Mouse (Mus musculus) bone marrow, adult 2 months (tissue): ENCODE data around the gene Bad. TPM values are rescaled to one million over a fixed set of nuclear protein-coding genes. Genes with fewer than 3 reads are reported as not detected.
"Not testable (repeated sequence)": the region's sequence is repeated elsewhere in the genome, so short reads cannot be mapped to it uniquely, and the experiment has no call there.

Source experiments
- H3K27ac ChIP-seq: fragments of 200-500 bp; 2 replicates; pipeline ENCODE4 v1.5.1; 2012; ENCODE audit warnings: low read depth, mild to moderate bottlenecking, control low read depth, inconsistent platforms, low read length; ENCODE audit not compliant: control insufficient read depth, poor library complexity, insufficient read depth
- H3K4me1 ChIP-seq: fragments of 200-500 bp; 2 replicates; pipeline ENCODE4 v1.6.1; 2011; ENCODE audit warnings: low read length; ENCODE audit not compliant: control insufficient read depth, insufficient read depth
- H3K4me3 ChIP-seq: fragments of 200-500 bp; replicated peaks from 2 replicates; pipeline ENCODE3; 2011; ENCODE audit warnings: mild to moderate bottlenecking, low read depth, low read length, control low read depth; ENCODE audit not compliant: control insufficient read depth
- CTCF ChIP-seq: fragments of 200-500 bp; IDR thresholded peaks from 2 replicates; pipeline ENCODE4 v1.5.1; 2011; ENCODE audit warnings: low read length, control low read depth; ENCODE audit not compliant: control insufficient read depth, insufficient read depth
- POLR2A ChIP-seq: fragments of 200-500 bp; IDR thresholded peaks from 2 replicates; pipeline ENCODE4 v1.6.1; 2011; ENCODE audit warnings: low read depth, mild to moderate bottlenecking, control low read depth, low read length, borderline replicate concordance; ENCODE audit not compliant: control insufficient read depth
- WGBS: fragments of 180-500 bp; shearing (Covaris S2); methylation state at CpG from one replicate; pipeline ENCODE4 v1.1.7; 2018; 5-methylcytosine and 5-hydroxymethylcytosine counted together
- polyA plus RNA-seq: library from polyadenylated mRNA; stranded (reverse); fragments of >200 nt; gene quantifications from 2 replicates; pipeline ENCODE4 v1.2.4, GENCODE M21; 2011; ENCODE audit warnings: low replicate concordance; ENCODE audit not compliant: missing spikeins, insufficient read depth, insufficient read length

The Bad gene
- polyA plus RNA-seq, result 15.4 and 20.4 TPM in 2 replicates

- peak within 1 kb of the TSS; percentile 100 for H3K4me3 ChIP-seq
- TF ChIP-seq POLR2A (peak; percentile 35; the same call in 1 of the 2 replicates), CTCF (no peak)
- peaks cover 1% of the 10 kb centered on the region; the same call in 1 of the 2 replicates for H3K4me1 ChIP-seq
- H3K27ac ChIP-seq, result peak within 1 kb of the TSS; percentile 90
- under 1% methylated on average over 83 of the region's 83 CpGs for WGBS
Measured at GRCm38 (mm10) chr19:6941372-6942248, at the start of gene Bad. Gene Bad (plus strand): TSS chr19:6941861.

GRCm38 (mm10) chr19:6892512-6892911, 49.1 kb upstream of the Bad start:
- 73% methylated on average over 4 of the region's 4 CpGs for WGBS
- no peak overlapping the region for H3K4me3 ChIP-seq
- H3K27ac ChIP-seq, result no peak overlapping the region
- TF ChIP-seq POLR2A (no peak), CTCF (no peak)
- H3K4me1 ChIP-seq, result no peaks in the 10 kb centered on the region

- 89% methylated on average over 14 of the region's 14 CpGs for WGBS
- Histone ChIP-seq H3K4me1 (no peaks in the 10 kb centered on the region), H3K4me3 (no peak overlapping the region), H3K27ac (no peak overlapping the region)
- TF ChIP-seq CTCF, result no peak
- TF ChIP-seq POLR2A, result no peak
Measured at GRCm38 (mm10) chr19:6893731-6894451, 47.8 kb upstream of the Bad start.

DNA sequence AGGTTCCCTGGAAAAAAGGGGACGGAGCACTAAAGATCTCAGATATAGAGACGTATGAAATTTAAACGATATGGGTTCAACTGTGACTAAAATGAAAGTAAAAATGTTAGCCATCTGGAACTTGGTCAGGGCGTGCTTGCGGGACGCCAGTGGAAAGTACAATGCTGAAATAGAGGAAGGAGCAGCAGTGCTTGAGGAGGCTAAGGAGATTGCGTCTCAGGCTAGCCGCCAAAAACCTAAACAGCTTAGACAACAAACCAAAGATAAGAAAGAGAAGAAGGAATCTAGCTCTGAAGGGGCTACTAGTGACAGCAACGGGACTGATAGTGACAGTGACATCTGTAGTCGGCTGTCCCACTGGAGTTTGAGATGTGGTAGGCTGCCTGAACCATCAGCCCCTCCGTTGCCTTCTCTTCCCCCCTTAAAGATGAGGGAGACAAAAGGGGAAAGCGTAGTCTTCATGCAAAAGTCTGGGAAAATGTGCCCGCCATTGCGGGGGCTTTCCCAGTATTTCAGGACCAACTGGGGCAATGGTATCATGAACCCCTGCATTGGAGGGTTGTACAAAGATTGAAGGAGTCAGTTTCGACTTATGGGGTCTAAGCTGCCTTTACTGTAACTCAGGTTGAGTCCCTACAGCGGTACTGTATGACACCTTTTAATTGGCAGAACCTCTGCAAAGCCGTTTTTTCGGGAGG, 45.9 kb upstream of the Bad start:
- 43% methylated on average over 18 of the region's 18 CpGs for WGBS

GRCm38 (mm10) chr19:6899641-6900040, 42.0 kb upstream of the Bad start:
- H3K4me3 ChIP-seq, result no peak overlapping the region
- no peak for TF ChIP-seq CTCF
- TF ChIP-seq POLR2A, result no peak
- no peaks in the 10 kb centered on the region for H3K4me1 ChIP-seq
- 78% methylated on average over 4 of the region's 4 CpGs for WGBS
- H3K27ac ChIP-seq, result no peak overlapping the region

More for the DNA sequence above, 45.9 kb upstream of the Bad start:
- not testable (repeated sequence) for H3K27ac ChIP-seq, H3K4me1 ChIP-seq
- H3K4me3 ChIP-seq, result peak overlapping the region; percentile 39

- TF ChIP-seq POLR2A (no peak), CTCF (no peak)
- H3K27ac ChIP-seq, result no peak overlapping the region
- no peaks in the 10 kb centered on the region; the same call in 1 of the 2 replicates for H3K4me1 ChIP-seq
- WGBS, result 88% methylated on average over 1 of the region's 1 CpGs
- no peak overlapping the region for H3K4me3 ChIP-seq
Measured at GRCm38 (mm10) chr19:6903031-6903430, 38.6 kb upstream of the Bad start.

- Histone ChIP-seq H3K27ac (no peak overlapping the region), H3K4me3 (no peak overlapping the region), H3K4me1 (no peaks in the 10 kb centered on the region; the same call in 1 of the 2 replicates)
- TF ChIP-seq POLR2A, result no peak
- TF ChIP-seq CTCF, result no peak
- WGBS, result 80% methylated on average over 2 of the region's 2 CpGs
Measured at GRCm38 (mm10) chr19:6904846-6905245, 36.8 kb upstream of the Bad start.
